Mouse (Mus musculus) gastrocnemius, postnatal 36 days (tissue): ENCODE results near the gene Tmem248. TPM values are rescaled to one million over a fixed set of nuclear protein-coding genes. Genes with fewer than 3 reads are reported as not detected.

Experiments
- DNase-seq, 2 experiments: peaks; one replicate each; pipeline ENCODE4 v3.0.0; 2022
- intact Hi-C: fragments of 180-260 bp; cut with DNase I; formaldehyde crosslinking; loops from one replicate; pipeline ENCODE4 v1.15.1; 2025
- long read RNA-seq, 2 experiments: library from polyadenylated mRNA; stranded (forward); transcript quantifications; one replicate each; pipeline ENCODE4 v2.0.0; 2021
- total RNA-seq, 2 experiments: library from RNA; stranded (reverse); gene quantifications; 2 replicates each; pipeline ENCODE4 v1.2.3; 2021

The Tmem248 gene
- 10 to 100 TPM; 30.9 to 43.7 TPM for total RNA-seq
- long read RNA-seq, experiment 1, transcript Tmem248-202 (7 exons, 3,570 nt) = major isoform, 32 of 36 reads
- long read RNA-seq, experiment 1, partial matches to known transcripts = 4 of 36 reads
- long read RNA-seq, experiment 1, other reads (novel, unspliced or antisense) = 0 of 36 reads
- long read RNA-seq, experiment 2, transcript Tmem248-202 (7 exons, 3,570 nt) = major isoform, 33 of 47 reads
- long read RNA-seq, experiment 2, partial matches to known transcripts = 4 of 47 reads
- long read RNA-seq, experiment 2, other reads (novel, unspliced or antisense) = 10 of 47 reads

GRCm38 (mm10) chr5:130216781-130217180 is at the start of gene Tmem248:
Gene Tmem248, plus strand, starts transcription at chr5:130217081.
- intact Hi-C loops = no loop called here
- DNase-seq = no peak

GRCm38 (mm10) chr5:130169109-130169508 is 47.8 kb upstream of the Tmem248 start:
- no peak for DNase-seq
- intact Hi-C loops = no loop called here

GRCm38 (mm10) chr5:130170666-130171422 is 46.0 kb upstream of the Tmem248 start:
- DNase-seq = no peak
- intact Hi-C loops = loop anchor here (5.0 kb wide), 1 partner anchor 51 kb away; no protein-coding TSS in a partner anchor

DNA sequence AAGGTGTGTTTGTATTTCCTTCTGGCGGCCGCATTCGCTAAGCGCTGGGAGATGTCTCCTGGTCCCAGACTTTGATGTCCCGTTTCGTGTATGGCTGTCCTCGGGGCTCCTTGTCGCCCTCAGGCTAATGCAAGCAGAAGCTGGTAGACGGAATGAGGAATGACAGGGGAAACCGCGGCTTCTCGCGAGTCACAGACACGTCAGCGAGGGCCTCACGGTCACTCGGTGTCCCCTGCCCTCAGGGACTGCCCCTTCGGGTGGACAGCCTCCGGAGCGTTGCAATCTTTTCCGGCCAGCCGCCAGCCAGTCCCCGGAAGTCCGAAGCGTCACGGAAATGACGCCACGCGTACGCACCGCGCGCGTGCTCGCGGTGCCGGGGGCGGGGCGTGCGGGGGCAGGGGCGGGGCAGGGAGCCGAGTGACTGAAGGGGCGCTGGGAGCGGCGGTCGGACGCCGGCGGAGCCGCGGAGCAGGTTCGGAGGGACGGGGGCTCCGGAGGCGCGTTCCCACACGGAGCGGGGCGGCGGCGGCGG is 45.4 kb upstream of the Tmem248 start, which contains the start of gene Rabgef1:
Rabgef1 (plus strand) TSS at position 376 of the 532 bp plus-strand sequence.
- DNase-seq = peak; percentile 93 to 95
- intact Hi-C loops = loop anchor here (5.0 kb wide), 1 partner anchor 51 kb away; no protein-coding TSS in a partner anchor

GRCm38 (mm10) chr5:130171956-130172601 is 44.8 kb upstream of the Tmem248 start:
- intact Hi-C loops = loop anchor here (5.0 kb wide), 1 partner anchor 50 kb away; no protein-coding TSS in a partner anchor
- DNase-seq = peak; percentile 46 to 64

DNA sequence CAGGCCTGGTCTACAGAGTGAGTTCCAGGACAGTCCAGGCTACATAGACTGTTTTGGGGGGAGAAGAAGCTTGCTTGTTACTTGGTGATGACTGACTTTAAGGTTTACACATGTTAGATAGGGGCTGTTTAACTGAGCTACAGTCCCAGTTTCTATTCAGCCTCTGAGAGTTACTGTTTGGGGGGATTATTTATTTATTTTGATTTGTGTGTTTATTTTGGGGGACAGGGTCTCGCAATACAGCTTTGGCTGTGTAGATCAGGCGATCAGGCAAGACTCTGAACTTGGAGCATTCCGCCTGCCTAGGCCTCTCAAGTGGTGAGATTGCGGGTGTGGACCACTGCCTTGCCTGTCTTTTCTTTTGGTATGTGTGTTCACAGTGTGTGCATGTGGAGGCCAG is 43.9 kb upstream of the Tmem248 start:
- no peak for DNase-seq
- intact Hi-C loops = loop anchor here (5.0 kb wide), 1 partner anchor 49 kb away; no protein-coding TSS in a partner anchor

DNA sequence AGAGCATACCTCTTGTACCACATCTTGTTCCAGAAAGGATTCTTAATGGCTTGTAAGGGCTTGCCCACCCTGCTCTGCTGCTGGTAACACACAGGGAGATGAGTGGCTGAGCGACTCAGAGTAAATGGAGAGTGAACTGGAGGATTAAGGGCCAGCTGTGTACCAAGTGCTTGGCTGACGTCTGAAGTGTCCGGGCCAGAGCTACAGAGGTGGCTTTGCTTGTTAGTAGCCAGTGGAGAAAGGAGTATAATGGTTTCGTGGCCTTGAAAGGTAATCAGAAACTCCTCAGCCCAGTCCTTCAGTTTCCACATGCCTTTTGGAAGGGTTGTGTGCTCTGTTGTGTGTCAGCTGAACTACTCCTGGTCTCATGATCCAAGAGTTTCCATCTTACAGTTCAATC is 39.0 kb upstream of the Tmem248 start:
- intact Hi-C loops = no loop called here
- DNase-seq = no peak

DNA sequence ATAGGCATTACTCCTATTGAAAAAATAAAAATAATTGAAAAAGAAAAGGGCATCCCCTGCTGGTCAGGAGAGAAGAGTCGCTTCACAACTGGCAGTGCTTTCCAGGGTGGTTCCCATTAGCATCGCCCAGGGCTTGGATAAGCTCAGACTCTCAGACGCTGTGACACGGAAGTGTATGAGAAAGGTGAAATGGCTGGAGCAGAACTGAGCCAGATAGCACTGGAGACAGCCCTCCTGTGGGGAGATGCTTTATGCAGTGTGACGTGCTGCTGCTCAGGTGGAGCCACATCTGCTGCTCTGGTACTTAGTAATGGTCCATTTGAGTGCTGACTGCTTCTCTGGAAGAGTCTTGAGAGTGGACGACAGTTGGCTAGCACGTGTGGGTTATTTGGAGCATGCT is 36.5 kb upstream of the Tmem248 start:
- intact Hi-C loops = no loop called here
- no peak for DNase-seq

DNA sequence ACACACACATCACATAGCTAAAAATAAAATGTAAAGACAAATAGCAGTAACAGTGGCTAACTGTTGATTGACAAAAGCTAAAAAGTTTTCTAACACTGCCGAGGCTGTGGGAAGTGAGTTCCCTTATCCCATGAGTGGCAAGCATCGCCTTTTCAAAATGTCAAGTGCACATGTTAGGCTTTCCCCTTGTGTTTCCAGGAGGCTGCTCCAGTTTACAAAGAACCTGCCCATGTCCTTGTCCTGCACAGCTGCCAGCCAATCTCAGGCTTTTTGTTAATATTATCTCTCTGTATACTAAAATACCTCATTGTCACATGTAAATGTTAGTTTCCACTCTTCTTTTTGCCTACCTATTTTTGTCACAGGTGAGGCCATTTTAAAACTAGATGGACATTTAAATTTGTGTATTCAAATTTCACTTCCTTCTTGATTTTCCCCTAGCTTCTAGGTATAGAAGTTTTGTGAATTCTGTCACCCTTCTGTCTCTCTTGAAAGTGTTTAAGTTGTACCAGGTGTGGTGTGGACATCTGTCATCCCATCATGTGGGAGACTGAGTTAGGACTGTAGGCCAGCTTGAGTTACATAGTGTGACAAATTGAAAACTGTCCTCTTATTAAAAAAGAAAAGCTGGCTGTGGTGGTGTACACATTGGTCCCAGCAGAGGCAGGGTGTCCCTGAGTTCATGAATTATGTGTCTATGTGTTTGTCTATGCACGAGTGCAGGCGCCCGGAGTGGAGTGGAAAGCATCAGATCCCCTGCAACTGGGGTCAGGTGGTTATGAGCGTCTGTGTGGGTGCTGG is 34.9 kb upstream of the Tmem248 start:
- DNase-seq = no peak
- intact Hi-C loops = no loop called here

DNA sequence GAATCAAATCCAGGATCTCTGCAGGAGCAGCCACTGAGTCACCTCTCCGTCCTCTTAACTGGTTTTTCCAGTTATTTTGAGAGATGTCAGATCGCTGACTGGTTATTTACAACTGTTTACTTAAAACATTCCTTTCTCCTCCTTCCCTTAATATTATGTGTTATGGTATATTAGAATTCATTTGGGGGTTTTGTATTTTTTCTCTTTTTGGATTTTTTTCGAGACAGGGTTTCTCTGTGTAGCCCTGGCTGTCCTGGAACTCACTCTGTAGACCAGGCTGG is 34.4 kb upstream of the Tmem248 start:
- intact Hi-C loops = no loop called here

DNA sequence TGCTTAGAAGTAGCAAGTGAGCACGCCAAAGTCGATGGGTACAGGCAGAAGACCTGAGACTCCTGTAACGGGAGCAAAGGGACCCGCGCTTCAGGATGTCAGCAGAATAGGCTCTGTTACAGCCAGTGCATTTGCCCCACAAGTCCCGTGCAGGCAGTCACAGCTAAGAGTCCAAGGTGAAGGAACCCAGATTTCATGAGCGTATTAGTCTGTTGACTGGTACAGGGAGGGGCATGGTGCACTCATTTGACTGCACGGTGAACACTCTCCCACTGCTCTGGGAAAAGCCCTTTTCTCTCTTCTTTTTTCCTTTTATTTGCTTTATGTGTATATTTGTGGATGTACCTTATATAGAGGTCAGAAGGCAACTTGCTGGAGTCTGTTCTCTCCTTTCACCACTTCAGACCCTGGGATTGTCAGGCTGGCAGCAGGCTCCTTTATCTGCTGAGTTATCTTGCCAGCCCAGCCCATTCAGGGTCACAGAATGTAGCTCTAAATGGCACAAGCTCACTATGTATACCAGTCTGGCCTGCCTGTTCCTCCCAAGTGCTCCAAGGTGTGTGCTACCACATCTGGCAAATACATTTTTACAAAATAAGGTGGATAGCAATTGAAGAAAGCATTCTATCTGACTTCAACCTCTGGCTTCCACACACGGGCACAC is 32.6 kb upstream of the Tmem248 start:
- DNase-seq = no peak
- intact Hi-C loops = no loop called here

More for the DNA sequence above, 34.4 kb upstream of the Tmem248 start:
- no peak for DNase-seq

GRCm38 (mm10) chr5:130185312-130185711 is 31.6 kb upstream of the Tmem248 start:
- intact Hi-C loops = no loop called here
- DNase-seq = no peak

DNA sequence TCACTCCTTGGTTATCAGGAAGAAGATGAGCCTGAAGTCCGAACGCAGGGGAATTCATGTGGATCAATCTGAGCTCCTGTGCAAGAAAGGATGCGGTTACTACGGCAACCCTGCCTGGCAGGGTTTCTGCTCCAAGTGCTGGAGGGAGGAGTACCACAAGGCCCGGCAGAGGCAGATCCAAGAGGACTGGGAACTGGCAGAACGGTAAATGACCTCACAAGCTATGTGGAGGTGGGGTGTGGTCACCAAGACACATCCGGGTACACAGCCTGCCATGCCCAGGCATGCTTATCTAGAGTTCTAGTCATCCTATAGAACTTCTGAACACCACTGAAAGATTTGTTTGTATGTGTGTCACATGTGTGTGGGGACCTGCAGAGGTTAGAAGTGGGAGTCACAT is 29.5 kb upstream of the Tmem248 start:
- intact Hi-C loops = no loop called here
- no peak for DNase-seq

DNA sequence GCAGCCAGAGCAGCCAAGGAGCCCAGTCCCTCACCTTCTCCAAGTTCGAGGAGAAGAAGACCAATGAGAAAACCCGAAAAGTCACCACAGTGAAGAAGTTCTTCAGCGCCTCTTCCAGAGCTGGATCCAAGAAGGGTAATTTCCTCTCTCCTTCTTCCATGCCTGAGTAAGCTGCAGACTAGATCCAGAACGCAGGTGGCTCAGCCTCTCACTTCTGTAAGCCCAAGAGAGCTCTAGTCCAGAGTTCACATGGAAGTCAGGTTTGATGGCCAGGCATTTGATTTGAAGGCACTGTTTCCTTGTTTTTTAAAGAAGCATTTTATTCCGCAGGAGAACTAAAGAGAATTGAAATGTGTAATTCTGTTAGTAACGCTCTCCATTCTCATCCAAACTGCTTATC is 26.0 kb upstream of the Tmem248 start:
- DNase-seq = no peak

DNA sequence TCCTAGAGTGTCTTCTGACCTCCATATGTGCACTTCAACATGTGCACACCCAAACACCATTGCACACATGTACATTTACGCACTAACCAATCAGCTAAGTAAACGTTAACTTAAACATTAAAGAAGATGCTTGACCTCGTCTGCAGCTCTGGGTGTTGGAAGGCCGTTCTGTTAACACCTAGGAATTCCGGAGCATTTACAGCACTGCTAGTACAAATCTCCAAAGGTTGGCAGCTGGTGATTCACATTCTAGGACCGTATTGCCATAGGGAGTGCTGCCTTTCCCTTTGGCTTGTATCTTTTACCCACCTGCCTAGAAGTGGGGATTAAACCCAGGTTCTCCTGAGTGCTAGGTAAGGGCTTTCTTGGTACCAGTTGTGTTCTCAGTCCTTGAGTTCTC is 25.0 kb upstream of the Tmem248 start:
- intact Hi-C loops = no loop called here
- DNase-seq = no peak

More for the DNA sequence above, 26.0 kb upstream of the Tmem248 start:
- intact Hi-C loops = no loop called here

DNA sequence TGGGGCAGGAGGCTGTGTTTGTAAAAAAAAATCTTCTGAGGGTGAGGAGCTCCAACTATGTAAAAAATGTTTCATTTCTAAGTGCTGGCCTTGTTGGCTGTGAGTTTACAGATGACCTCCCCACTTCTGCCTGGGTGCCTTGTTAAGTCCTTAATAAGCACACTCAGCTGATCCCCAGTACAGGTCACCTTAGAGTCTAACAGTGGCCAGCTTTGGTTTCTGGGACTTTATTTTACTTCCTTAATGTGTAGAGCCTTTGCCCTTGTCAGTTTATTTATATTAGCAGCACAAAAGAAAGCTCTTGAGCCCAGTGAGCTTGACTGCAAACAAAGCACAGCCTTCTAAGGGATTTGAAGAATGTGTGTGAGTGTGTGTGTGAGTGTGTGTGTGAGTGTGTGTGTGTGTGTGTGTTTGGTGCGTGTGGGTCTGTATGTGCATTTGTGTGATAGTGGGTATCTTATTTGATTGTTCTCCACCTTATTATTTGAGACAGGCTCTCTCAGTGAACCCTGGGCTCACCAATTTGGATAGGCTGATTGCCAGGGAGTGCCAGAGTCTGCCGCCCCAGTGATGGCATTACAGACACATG is 24.4 kb upstream of the Tmem248 start:
- no peak for DNase-seq
- intact Hi-C loops = no loop called here

- DNase-seq = no peak
- intact Hi-C loops = loop anchor here (2.0 kb wide), 1 partner anchor 19 kb away; no protein-coding TSS in a partner anchor
Observed at GRCm38 (mm10) chr5:130193760-130194159, 23.1 kb upstream of the Tmem248 start.

DNA sequence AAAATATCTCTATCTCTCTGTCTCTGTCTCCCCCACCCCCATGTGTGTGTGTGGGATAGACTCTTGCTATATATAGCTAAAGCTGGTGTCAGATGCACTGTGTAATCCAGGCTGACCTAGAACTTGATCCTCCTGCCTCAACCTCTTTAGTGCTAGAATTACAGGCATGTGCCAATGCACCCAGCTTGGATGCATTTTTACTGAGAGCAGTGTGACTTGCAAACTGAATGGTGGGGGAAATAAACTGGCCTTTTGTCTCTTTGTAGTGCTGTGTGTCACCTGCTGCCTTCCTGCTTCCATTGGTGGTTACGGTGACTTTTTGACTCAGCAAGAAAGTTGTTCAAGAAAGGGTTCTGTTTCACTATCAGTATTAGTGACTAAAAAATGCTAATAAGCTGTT is 20.6 kb upstream of the Tmem248 start:
- intact Hi-C loops = no loop called here
- no peak for DNase-seq

- DNase-seq = no peak
- intact Hi-C loops = no loop called here
Observed at GRCm38 (mm10) chr5:130197454-130197853, 19.4 kb upstream of the Tmem248 start.
